Mouse (Mus musculus) midbrain, postnatal 0 days (tissue): ENCODE measurements around the gene Vrk2. TPM values are rescaled to one million over a fixed set of nuclear protein-coding genes. Genes with fewer than 3 reads are reported as not detected.

ENCODE experiments used
- ATAC-seq: fragments of 200-750 bp; cut with Nextera tagmentation; 2 replicates; pipeline ENCODE4 v1.8.0; 2017; ENCODE audit warnings: moderate number of reproducible peaks, mild to moderate bottlenecking, moderate TSS enrichment, moderate library complexity; ENCODE audit not compliant: low FRiP score
- DNase-seq: peaks from one replicate; pipeline ENCODE4 v3.0.0-alpha.2; 2015; ENCODE audit warnings: low spot score
- H3K27ac ChIP-seq: fragments of 300-500 bp; sonication (generic); 2 replicates; pipeline ENCODE4 v1.5.1; 2014; ENCODE audit warnings: low read depth, mild to moderate bottlenecking, low read length, mixed read lengths
- H3K27me3 ChIP-seq: fragments of 300-500 bp; sonication (generic); 2 replicates; pipeline ENCODE4 v1.6.1; 2014; ENCODE audit warnings: low read length, control low read depth, mixed read lengths; ENCODE audit not compliant: insufficient read depth
- H3K36me3 ChIP-seq: fragments of 300-500 bp; sonication (generic); 2 replicates; pipeline ENCODE4 v1.6.1; 2014; ENCODE audit warnings: low read length, control low read depth, mixed read lengths; ENCODE audit not compliant: insufficient read depth
- H3K4me1 ChIP-seq: fragments of 300-500 bp; sonication (generic); 2 replicates; pipeline ENCODE4 v1.6.1; 2014; ENCODE audit warnings: mild to moderate bottlenecking, control low read depth, antibody characterized with exemption, low read length, mixed read lengths; ENCODE audit not compliant: insufficient read depth
- H3K4me2 ChIP-seq: fragments of 300-500 bp; sonication (generic); 2 replicates; pipeline ENCODE4 v1.6.1; 2014; ENCODE audit warnings: low read depth, mild to moderate bottlenecking, low read length, mixed read lengths; ENCODE audit not compliant: poor library complexity, severe bottlenecking
- H3K4me3 ChIP-seq: fragments of 300-500 bp; sonication (generic); 2 replicates; pipeline ENCODE4 v1.5.1; 2014; ENCODE audit warnings: low read depth, mild to moderate bottlenecking, low read length, moderate library complexity
- H3K9ac ChIP-seq: fragments of 300-500 bp; sonication (generic); replicated peaks from 2 replicates; pipeline ENCODE4 v1.6.1; 2014; ENCODE audit warnings: mild to moderate bottlenecking, low read length, moderate library complexity, mixed read lengths; ENCODE audit not compliant: poor library complexity, severe bottlenecking
- H3K9me3 ChIP-seq: fragments of 300-500 bp; sonication (generic); 2 replicates; pipeline ENCODE4 v1.6.1; 2016; ENCODE audit warnings: low read length, control low read depth
- CTCF ChIP-seq: IDR thresholded peaks from 2 replicates; pipeline ENCODE4 v1.5.1; 2016; ENCODE audit warnings: antibody characterized with exemption, mild to moderate bottlenecking
- WGBS: fragments of 180-500 bp; shearing (Covaris S2); extraction: QIAGEN DNeasy Blood & Tissue Kit; methylation state at CpG from one replicate; pipeline ENCODE4 v1.1.7; 2014; 5-methylcytosine and 5-hydroxymethylcytosine counted together
- polyA plus RNA-seq: library from polyadenylated mRNA; unstranded; fragments of >200 nt; fragmentation: Nextera tagmentation; extraction: Ambion mirVana; gene quantifications from 2 replicates; pipeline ENCODE4 v1.2.1, GENCODE M21; 2015
- total RNA-seq: library from RNA; depleted of rRNA; stranded (reverse); fragments of >200 nt; gene quantifications from 2 replicates; pipeline ENCODE4 v1.2.3, GENCODE M21; 2014

Vrk2 gene
- total and polyA plus RNA-seq, 2 experiments from 2014 or later: 1.9 to 2.6 TPM

GRCm38 (mm10) chr11:26489761-26490466, 103.9 kb downstream of the Vrk2 start:
- no peaks in the 10 kb centered on the region for H3K9me3 ChIP-seq
- H3K9ac ChIP-seq: no peak overlapping the region
- ATAC-seq (0 out of 2 replicates have a peak, but pooled peaks have one; percentile 58), DNase-seq (peak; percentile 78)
- H3K36me3 ChIP-seq: no peaks in the 10 kb centered on the region
- no peak overlapping the region for H3K4me2 ChIP-seq
- no peak overlapping the region for H3K27ac ChIP-seq
- no peaks in the 10 kb centered on the region for H3K4me1 ChIP-seq
- TF ChIP-seq CTCF: peak; percentile 81
- no peaks in the 10 kb centered on the region for H3K27me3 ChIP-seq
- 76% methylated on average over 12 of the region's 12 CpGs for WGBS
- H3K4me3 ChIP-seq: no peak overlapping the region

- 87% methylated on average over 3 of the region's 3 CpGs for WGBS
- Histone ChIP-seq H3K4me1 (no peaks in the 10 kb centered on the region), H3K27me3 (no peaks in the 10 kb centered on the region), H3K4me2 (no peak overlapping the region), H3K27ac (no peak overlapping the region), H3K9ac (no peak overlapping the region), H3K4me3 (no peak overlapping the region), H3K9me3 (no peaks in the 10 kb centered on the region), H3K36me3 (no peaks in the 10 kb centered on the region)
- no peak for DNase-seq
- no peak for ATAC-seq
- no peak for TF ChIP-seq CTCF
These were observed 112.0 kb downstream of the Vrk2 start for GRCm38 (mm10) chr11:26481691-26482242.

- no peak for TF ChIP-seq CTCF
- WGBS: 92% methylated on average over 6 of the region's 6 CpGs
- H3K36me3 ChIP-seq: no peaks in the 10 kb centered on the region
- H3K4me3 ChIP-seq: no peak overlapping the region
- no peaks in the 10 kb centered on the region for H3K27me3 ChIP-seq
- no peaks in the 10 kb centered on the region for H3K4me1 ChIP-seq
- H3K9ac ChIP-seq: no peak overlapping the region
- DNase-seq (no peak), ATAC-seq (no peak)
- no peak overlapping the region for H3K4me2 ChIP-seq
- H3K9me3 ChIP-seq: no peaks in the 10 kb centered on the region
- H3K27ac ChIP-seq: no peak overlapping the region
These were observed 116.6 kb downstream of the Vrk2 start for GRCm38 (mm10) chr11:26477037-26477739.

GRCm38 (mm10) chr11:26454081-26454480, 139.7 kb downstream of the Vrk2 start:
- ATAC-seq: no peak
- H3K9me3 ChIP-seq: no peaks in the 10 kb centered on the region
- no peak overlapping the region for H3K9ac ChIP-seq
- H3K4me1 ChIP-seq: no peaks in the 10 kb centered on the region
- TF ChIP-seq CTCF: no peak
- H3K27ac ChIP-seq: no peak overlapping the region
- no peaks in the 10 kb centered on the region for H3K36me3 ChIP-seq
- 86% methylated on average over 4 of the region's 4 CpGs for WGBS
- no peak overlapping the region for H3K4me2 ChIP-seq
- no peak for DNase-seq
- H3K27me3 ChIP-seq: no peaks in the 10 kb centered on the region
- no peak overlapping the region for H3K4me3 ChIP-seq

GRCm38 (mm10) chr11:26452693-26453092, 141.1 kb downstream of the Vrk2 start:
- DNase-seq (no peak), ATAC-seq (no peak)
- Histone ChIP-seq H3K36me3 (no peaks in the 10 kb centered on the region), H3K27me3 (no peaks in the 10 kb centered on the region), H3K9ac (no peak overlapping the region), H3K9me3 (no peaks in the 10 kb centered on the region), H3K4me2 (no peak overlapping the region), H3K4me1 (no peaks in the 10 kb centered on the region), H3K4me3 (no peak overlapping the region), H3K27ac (no peak overlapping the region)
- WGBS: 90% methylated on average over 4 of the region's 4 CpGs
- no peak for TF ChIP-seq CTCF

GRCm38 (mm10) chr11:26451228-26451627, 142.6 kb downstream of the Vrk2 start:
- TF ChIP-seq CTCF: no peak
- WGBS: 87% methylated on average over 2 of the region's 2 CpGs

More at GRCm38 (mm10) chr11:26451228-26451627, 142.6 kb downstream of the Vrk2 start:
- no peaks in the 10 kb centered on the region for H3K4me1 ChIP-seq
- H3K9me3 ChIP-seq: no peaks in the 10 kb centered on the region
- ATAC-seq: no peak
- H3K27ac ChIP-seq: no peak overlapping the region
- no peaks in the 10 kb centered on the region for H3K27me3 ChIP-seq
- H3K4me2 ChIP-seq: no peak overlapping the region
- H3K4me3 ChIP-seq: no peak overlapping the region
- no peak overlapping the region for H3K9ac ChIP-seq
- H3K36me3 ChIP-seq: no peaks in the 10 kb centered on the region
- no peak for DNase-seq
